Mouse (Mus musculus) midbrain, embryonic 13.5 days (tissue): ENCODE data around the gene Xrcc4. TPM values are rescaled to one million over a fixed set of nuclear protein-coding genes. Genes with fewer than 3 reads are reported as not detected.

Source experiments
- ATAC-seq: fragments of 200-750 bp; cut with Nextera tagmentation; 2 replicates; pipeline ENCODE4 v1.8.0; 2017; ENCODE audit warnings: mild to moderate bottlenecking, moderate TSS enrichment, moderate library complexity
- H3K27ac ChIP-seq: fragments of 300-500 bp; sonication (generic); 2 replicates; pipeline ENCODE4 v1.5.1; 2015; ENCODE audit warnings: inconsistent platforms, mild to moderate bottlenecking, moderate library complexity
- H3K27me3 ChIP-seq: fragments of 300-500 bp; sonication (generic); 2 replicates; pipeline ENCODE4 v1.6.1; 2015; ENCODE audit warnings: mild to moderate bottlenecking, inconsistent platforms
- H3K36me3 ChIP-seq: fragments of 300-500 bp; sonication (generic); 2 replicates; pipeline ENCODE4 v1.6.1; 2015; ENCODE audit warnings: mild to moderate bottlenecking, inconsistent platforms
- H3K4me1 ChIP-seq: fragments of 300-500 bp; sonication (generic); replicated peaks from 2 replicates; pipeline ENCODE4 v1.6.1; 2015; ENCODE audit warnings: inconsistent platforms
- H3K4me2 ChIP-seq: fragments of 300-500 bp; sonication (generic); replicated peaks from 2 replicates; pipeline ENCODE4 v1.6.1; 2015; ENCODE audit warnings: moderate library complexity, mild to moderate bottlenecking, inconsistent platforms
- H3K4me3 ChIP-seq: fragments of 300-500 bp; sonication (generic); replicated peaks from 2 replicates; pipeline ENCODE4 v1.5.1; 2015; ENCODE audit warnings: mild to moderate bottlenecking, inconsistent platforms
- H3K9ac ChIP-seq: fragments of 300-500 bp; sonication (generic); replicated peaks from 2 replicates; pipeline ENCODE4 v1.6.1; 2015; ENCODE audit warnings: mild to moderate bottlenecking, inconsistent platforms
- H3K9me3 ChIP-seq: fragments of 300-500 bp; sonication (generic); 2 replicates; pipeline ENCODE4 v1.6.1; 2016; ENCODE audit warnings: mild to moderate bottlenecking, inconsistent platforms
- WGBS: fragments of 180-500 bp; shearing (Covaris S2); methylation state at CpG from one replicate; pipeline ENCODE4 v1.1.7; 2015; 5-methylcytosine and 5-hydroxymethylcytosine counted together
- polyA plus RNA-seq: library from polyadenylated mRNA; unstranded; fragments of >200 nt; fragmentation: Nextera tagmentation; extraction: Ambion mirVana; gene quantifications from 2 replicates; pipeline ENCODE4 v1.2.1, GENCODE M21; 2015

Xrcc4 gene
- polyA plus RNA-seq, 1 experiment from 2014 or later, result 12.9 TPM

GRCm38 (mm10) chr13:89872725-89873124 lies 216.7 kb downstream of the Xrcc4 start:
- Histone ChIP-seq H3K36me3 (no peaks in the 10 kb centered on the region), H3K27ac (no peak overlapping the region), H3K9me3 (no peaks in the 10 kb centered on the region), H3K4me1 (no peaks in the 10 kb centered on the region), H3K27me3 (no peaks in the 10 kb centered on the region), H3K4me3 (no peak overlapping the region), H3K4me2 (no peak overlapping the region), H3K9ac (no peak overlapping the region)
- 92% methylated on average over 3 of the region's 3 CpGs for WGBS
- ATAC-seq, result no peak

DNA sequence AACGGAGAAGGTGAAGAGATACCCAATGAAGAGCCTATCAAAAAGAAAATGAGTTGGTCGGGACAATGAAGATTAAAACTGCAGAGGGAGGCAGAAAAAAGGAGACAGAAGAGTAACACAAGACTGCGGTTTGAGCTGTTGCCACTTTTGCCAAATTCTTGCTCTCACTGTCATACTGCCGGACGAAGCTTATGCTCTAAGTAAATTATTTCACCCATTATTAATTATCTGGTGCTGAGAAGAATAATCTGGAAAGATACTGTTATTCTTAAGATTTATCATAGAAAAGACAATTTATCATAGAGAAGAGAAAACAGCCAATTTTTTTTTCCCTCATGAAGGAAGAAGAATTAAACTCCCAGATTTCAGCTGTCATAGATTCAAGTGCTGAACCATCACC lies 235.3 kb downstream of the Xrcc4 start:
- no peaks in the 10 kb centered on the region for H3K36me3 ChIP-seq
- no peak for ATAC-seq
- WGBS, result 90% methylated on average over 5 of the region's 5 CpGs

GRCm38 (mm10) chr13:89850746-89851145 lies 238.7 kb downstream of the Xrcc4 start:
- Histone ChIP-seq H3K27ac (no peak overlapping the region), H3K4me3 (no peak overlapping the region), H3K4me2 (no peak overlapping the region), H3K27me3 (no peaks in the 10 kb centered on the region), H3K36me3 (no peaks in the 10 kb centered on the region), H3K9ac (no peak overlapping the region), H3K4me1 (no peaks in the 10 kb centered on the region), H3K9me3 (no peaks in the 10 kb centered on the region)
- 79% methylated on average over 2 of the region's 2 CpGs for WGBS
- ATAC-seq, result peak; percentile 55; the same call in 1 of the 2 replicates

More for the DNA sequence above, 235.3 kb downstream of the Xrcc4 start:
- Histone ChIP-seq H3K4me3 (no peak overlapping the region), H3K9ac (no peak overlapping the region), H3K9me3 (no peaks in the 10 kb centered on the region), H3K4me1 (no peaks in the 10 kb centered on the region), H3K4me2 (no peak overlapping the region), H3K27me3 (no peaks in the 10 kb centered on the region), H3K27ac (no peak overlapping the region)

- Histone ChIP-seq H3K27me3 (no peaks in the 10 kb centered on the region), H3K9me3 (no peaks in the 10 kb centered on the region), H3K36me3 (no peaks in the 10 kb centered on the region), H3K4me2 (no peak overlapping the region), H3K9ac (no peak overlapping the region), H3K4me3 (no peak overlapping the region), H3K4me1 (no peaks in the 10 kb centered on the region), H3K27ac (no peak overlapping the region)
- WGBS, result 90% methylated on average over 1 of the region's 1 CpGs
- ATAC-seq, result no peak
Observed at GRCm38 (mm10) chr13:89849955-89850354, 239.5 kb downstream of the Xrcc4 start.

- H3K9ac ChIP-seq, result no peak overlapping the region
- 95% methylated on average over 3 of the region's 3 CpGs for WGBS
Observed at GRCm38 (mm10) chr13:89838635-89839034, 250.8 kb downstream of the Xrcc4 start.

GRCm38 (mm10) chr13:89834485-89834884 lies 254.9 kb downstream of the Xrcc4 start:
- Histone ChIP-seq H3K27me3 (no peaks in the 10 kb centered on the region), H3K9me3 (no peaks in the 10 kb centered on the region), H3K9ac (no peak overlapping the region), H3K36me3 (no peaks in the 10 kb centered on the region), H3K4me1 (no peaks in the 10 kb centered on the region), H3K4me2 (no peak overlapping the region), H3K4me3 (no peak overlapping the region), H3K27ac (no peak overlapping the region)
- ATAC-seq, result no peak
- 70% methylated on average over 3 of the region's 3 CpGs for WGBS

More at GRCm38 (mm10) chr13:89838635-89839034, 250.8 kb downstream of the Xrcc4 start:
- Histone ChIP-seq H3K4me3 (no peak overlapping the region), H3K27me3 (no peaks in the 10 kb centered on the region), H3K4me2 (no peak overlapping the region), H3K9me3 (no peaks in the 10 kb centered on the region), H3K4me1 (no peaks in the 10 kb centered on the region), H3K36me3 (no peaks in the 10 kb centered on the region), H3K27ac (no peak overlapping the region)
- no peak for ATAC-seq

GRCm38 (mm10) chr13:89833053-89833670 lies 256.2 kb downstream of the Xrcc4 start:
- Histone ChIP-seq H3K36me3 (no peaks in the 10 kb centered on the region), H3K27ac (no peak overlapping the region), H3K9ac (no peak overlapping the region), H3K9me3 (no peaks in the 10 kb centered on the region), H3K4me3 (no peak overlapping the region), H3K4me2 (no peak overlapping the region), H3K4me1 (no peaks in the 10 kb centered on the region), H3K27me3 (no peaks in the 10 kb centered on the region)
- ATAC-seq, result no peak
- 75% methylated on average over 2 of the region's 2 CpGs for WGBS

DNA sequence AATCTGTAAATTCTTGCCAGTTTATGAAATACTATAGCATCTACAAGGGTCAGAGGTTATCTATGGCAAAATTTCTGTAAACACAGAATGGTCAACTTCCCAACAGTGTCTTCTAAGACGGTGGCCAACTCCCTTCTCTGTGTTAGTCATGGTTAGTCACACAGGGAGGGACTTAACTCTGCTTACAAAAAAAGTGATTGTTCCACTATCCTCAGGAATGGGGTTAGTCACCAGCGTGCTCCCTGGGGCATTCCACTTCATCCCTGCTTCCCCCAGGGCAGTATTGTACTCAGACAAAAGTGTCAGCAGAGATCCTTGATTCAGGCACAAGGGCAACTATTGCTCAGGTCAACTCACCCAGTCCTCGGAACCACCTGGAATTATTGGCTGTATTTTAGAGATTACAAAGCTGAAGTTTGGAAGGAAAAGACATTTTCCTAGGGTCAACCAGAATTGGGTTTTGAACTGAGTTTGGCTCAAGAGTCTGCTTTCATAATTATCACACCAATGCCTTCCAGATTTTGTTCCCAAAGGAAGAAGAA lies 260.9 kb downstream of the Xrcc4 start:
- no peak for ATAC-seq
- Histone ChIP-seq H3K36me3 (no peaks in the 10 kb centered on the region), H3K9me3 (no peaks in the 10 kb centered on the region), H3K27me3 (no peaks in the 10 kb centered on the region), H3K4me2 (no peak overlapping the region), H3K4me1 (no peaks in the 10 kb centered on the region), H3K27ac (no peak overlapping the region), H3K4me3 (no peak overlapping the region), H3K9ac (no peak overlapping the region)
- 6% methylated on average over 3 of the region's 3 CpGs for WGBS

GRCm38 (mm10) chr13:89827838-89828237 lies 261.6 kb downstream of the Xrcc4 start:
- no peaks in the 10 kb centered on the region for H3K9me3 ChIP-seq
- H3K27ac ChIP-seq, result no peak overlapping the region
- no peaks in the 10 kb centered on the region for H3K4me1 ChIP-seq
- H3K9ac ChIP-seq, result no peak overlapping the region
- no peaks in the 10 kb centered on the region for H3K27me3 ChIP-seq
- no peak overlapping the region for H3K4me3 ChIP-seq
- H3K4me2 ChIP-seq, result no peak overlapping the region
- H3K36me3 ChIP-seq, result no peaks in the 10 kb centered on the region
- WGBS, result 86% methylated on average over 2 of the region's 2 CpGs
- no peak for ATAC-seq

GRCm38 (mm10) chr13:89814543-89814942 lies 274.9 kb downstream of the Xrcc4 start:
- Histone ChIP-seq H3K27ac (no peak overlapping the region), H3K36me3 (no peaks in the 10 kb centered on the region), H3K4me3 (no peak overlapping the region), H3K4me2 (no peak overlapping the region), H3K9ac (no peak overlapping the region), H3K9me3 (no peaks in the 10 kb centered on the region), H3K27me3 (no peaks in the 10 kb centered on the region), H3K4me1 (no peaks in the 10 kb centered on the region)
- WGBS, result 54% methylated on average over 2 of the region's 2 CpGs
- no peak for ATAC-seq

- no peaks in the 10 kb centered on the region for H3K27me3 ChIP-seq
- H3K4me2 ChIP-seq, result no peak overlapping the region
- H3K4me1 ChIP-seq, result no peaks in the 10 kb centered on the region
- ATAC-seq, result no peak
- H3K9me3 ChIP-seq, result no peaks in the 10 kb centered on the region
- WGBS, result 91% methylated on average over 2 of the region's 2 CpGs
- no peak overlapping the region for H3K4me3 ChIP-seq
- no peaks in the 10 kb centered on the region for H3K36me3 ChIP-seq
- H3K27ac ChIP-seq, result no peak overlapping the region
- H3K9ac ChIP-seq, result no peak overlapping the region
Observed at GRCm38 (mm10) chr13:89812169-89812568, 277.2 kb downstream of the Xrcc4 start.

GRCm38 (mm10) chr13:89809024-89809423 lies 280.4 kb downstream of the Xrcc4 start:
- Histone ChIP-seq H3K27ac (no peak overlapping the region), H3K9ac (no peak overlapping the region), H3K36me3 (no peaks in the 10 kb centered on the region), H3K27me3 (no peaks in the 10 kb centered on the region), H3K9me3 (no peaks in the 10 kb centered on the region), H3K4me3 (no peak overlapping the region), H3K4me2 (no peak overlapping the region), H3K4me1 (no peaks in the 10 kb centered on the region)
- ATAC-seq, result no peak

DNA sequence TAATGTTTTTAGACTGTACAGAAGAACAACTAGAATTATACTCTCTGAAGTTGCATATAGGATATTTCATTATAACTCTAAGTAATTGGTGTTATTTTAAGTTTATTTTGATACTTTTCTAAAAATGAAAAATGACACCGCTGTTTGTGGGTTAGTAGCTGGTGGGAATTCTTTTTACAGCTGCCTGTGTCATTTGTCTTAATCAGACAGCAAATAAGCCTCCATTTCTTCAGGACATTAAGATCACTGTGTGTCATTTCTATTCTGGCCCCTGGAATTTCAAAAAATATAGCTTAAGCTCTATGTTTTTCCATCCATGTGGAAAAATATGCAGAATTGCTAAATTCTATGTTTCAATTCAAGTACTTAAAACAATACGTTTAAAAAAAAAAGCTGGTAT lies 287.5 kb downstream of the Xrcc4 start:
- whole genome bisulfite sequencing, result 86% methylated on average over 2 of the region's 2 CpGs
- Histone ChIP-seq H3K9me3 (no peaks in the 10 kb centered on the region), H3K4me3 (no peak overlapping the region), H3K27me3 (no peaks in the 10 kb centered on the region), H3K9ac (no peak overlapping the region), H3K4me2 (no peak overlapping the region), H3K36me3 (no peaks in the 10 kb centered on the region), H3K4me1 (peaks cover 4% of the 10 kb centered on the region), H3K27ac (no peak overlapping the region)
- no peak for ATAC-seq
